Mouse (Mus musculus): ENCODE measurements around the gene Hmcn1.

- TF ChIP-seq POLR2A (IDR thresholded peaks at IDR 0.05; ENCODE audit: extremely low read depth, insufficient read depth, low read length): no peak
- TF ChIP-seq CTCF (IDR thresholded peaks at IDR 0.05; ENCODE audit: low read depth, low read length): no peak
These were observed 78.3 kb downstream of the Hmcn1 start for GRCm38 (mm10) chr1:150914936-150915335.
